Mouse (Mus musculus) kidney, adult 11 months (tissue): ENCODE measurements around the gene Dnajc10.

Source experiments
- DNase-seq: peaks from one replicate; pipeline ENCODE4 v3.0.0; 2022

Dnajc10 gene

DNA sequence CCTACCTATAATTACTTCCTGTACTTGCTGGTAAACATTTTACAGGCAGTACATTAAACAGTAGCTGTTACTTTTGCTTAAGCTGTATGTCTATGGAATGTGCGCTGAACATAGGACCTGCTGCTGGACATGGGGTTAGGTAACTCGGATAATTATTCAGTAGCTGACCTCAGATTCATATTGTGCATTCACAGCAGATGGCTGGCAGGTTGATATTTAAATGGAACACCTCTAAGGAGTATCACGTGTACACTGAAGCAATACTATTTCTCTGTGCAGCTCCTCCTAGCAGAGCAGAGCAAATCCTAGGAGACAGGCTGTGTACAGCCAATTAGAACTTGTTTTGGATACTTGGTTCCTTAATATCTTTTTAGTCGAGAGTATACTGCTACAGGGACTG lies 39.3 kb downstream of the Dnajc10 start:
- no peak for DNase-seq

DNA sequence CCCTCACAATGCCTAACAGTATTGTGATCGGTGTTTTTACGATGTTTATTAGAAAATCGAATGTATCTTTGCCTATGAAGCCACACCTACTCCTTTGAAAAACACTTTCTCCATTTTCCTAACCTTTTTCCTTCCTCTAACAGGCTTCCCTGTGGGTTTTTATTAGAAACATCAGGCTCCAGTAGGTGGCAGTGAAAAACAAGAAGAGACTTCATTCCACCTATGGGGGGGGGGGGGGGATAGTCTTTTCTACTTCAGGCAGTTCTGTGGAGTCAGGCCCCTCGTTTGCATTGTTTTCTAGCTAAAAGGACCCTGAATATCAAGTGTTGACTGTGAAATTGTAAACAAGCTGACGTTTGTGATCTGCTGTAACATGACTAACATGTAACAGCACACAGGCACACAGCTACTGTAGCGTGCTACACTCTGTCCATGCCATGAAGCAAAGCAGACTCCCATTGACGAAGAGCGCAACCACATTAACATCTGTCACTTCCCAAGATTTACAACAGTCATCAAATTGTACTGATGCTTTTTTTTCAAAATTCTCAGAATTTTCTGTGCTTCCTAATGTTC lies 41.5 kb downstream of the Dnajc10 start:
- DNase-seq = no peak

DNA sequence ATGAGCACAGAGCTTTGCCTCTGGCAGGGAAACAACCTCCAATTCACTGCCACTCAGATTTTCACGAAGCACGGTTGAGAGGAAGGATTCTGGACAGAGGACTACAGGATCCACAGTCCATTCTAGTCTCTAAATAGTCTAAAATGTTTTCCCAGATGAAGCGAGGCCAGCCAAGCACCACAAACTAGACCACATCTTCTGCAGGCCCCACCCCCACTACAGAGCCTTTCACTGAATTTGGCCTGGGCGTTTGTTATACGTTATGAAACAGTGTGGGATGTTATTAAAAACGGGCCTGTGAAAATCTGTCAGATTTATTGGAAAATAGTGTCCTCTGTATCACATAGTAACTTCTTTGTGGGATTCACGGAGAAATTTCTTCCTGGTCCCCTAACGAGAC lies 56.2 kb downstream of the Dnajc10 start:
- no peak for DNase-seq

DNA sequence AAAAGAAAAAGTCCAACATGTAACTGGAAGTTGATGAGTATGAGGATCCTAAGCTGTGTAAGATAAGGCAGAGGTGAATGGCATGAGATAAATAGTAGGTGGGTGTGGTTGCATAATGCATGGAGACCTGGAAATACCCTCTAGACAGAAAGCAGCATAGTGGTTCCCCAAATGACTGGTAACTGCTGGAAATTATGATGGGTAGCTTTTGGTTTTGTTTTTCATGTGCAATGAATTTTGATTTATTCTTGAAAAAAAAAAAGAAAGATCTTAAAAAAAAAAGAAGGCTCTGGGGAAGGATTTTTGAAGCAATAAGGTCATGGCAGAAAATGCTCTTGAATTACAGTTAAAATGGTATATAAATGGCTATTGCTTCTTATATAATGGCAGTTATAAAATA lies 59.6 kb downstream of the Dnajc10 start:
- DNase-seq = no peak

DNA sequence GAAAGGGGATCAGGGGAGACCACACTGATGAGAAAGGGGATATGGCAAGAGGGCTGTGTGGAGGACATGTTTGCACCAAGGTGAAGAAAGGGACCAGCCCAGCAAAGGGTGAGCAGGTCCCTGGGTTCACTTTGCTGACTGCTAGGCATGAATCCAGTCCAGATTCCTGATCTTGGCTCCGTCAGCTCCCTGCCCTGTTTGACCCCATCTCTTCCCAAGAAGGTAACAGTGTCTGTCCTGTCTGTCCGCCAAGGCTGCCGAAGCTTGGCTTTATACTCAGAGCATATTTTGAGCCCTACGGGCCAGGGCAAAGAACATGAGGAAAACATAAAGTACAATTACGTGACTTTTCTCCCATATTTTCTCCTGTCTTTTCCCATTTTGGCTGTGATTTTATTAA lies 64.6 kb downstream of the Dnajc10 start:
- DNase-seq = no peak

DNA sequence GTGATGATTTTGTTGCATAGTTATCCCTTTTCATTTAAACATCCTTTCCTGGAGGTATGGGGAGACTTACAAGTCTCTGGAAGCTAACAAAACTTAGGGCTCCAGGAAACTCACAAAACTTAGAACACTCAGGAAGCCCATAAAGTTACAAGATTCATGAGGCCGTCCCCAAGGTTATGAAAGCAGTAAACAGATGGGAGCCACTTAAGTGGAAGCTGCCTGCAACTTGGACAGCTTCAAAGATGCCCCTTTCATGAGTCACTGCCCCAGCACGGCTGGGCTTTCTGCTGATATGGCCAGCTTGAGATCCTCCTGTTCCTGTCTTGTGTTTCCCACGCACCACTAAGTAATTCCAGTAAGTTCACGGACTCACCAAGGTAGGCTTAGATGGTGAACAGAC lies 69.2 kb downstream of the Dnajc10 start:
- no peak for DNase-seq

GRCm38 (mm10) chr2:80386255-80386654 lies 71.0 kb downstream of the Dnajc10 start:
- no peak for DNase-seq

GRCm38 (mm10) chr2:80387668-80388067 lies 72.4 kb downstream of the Dnajc10 start:
- no peak for DNase-seq

DNA sequence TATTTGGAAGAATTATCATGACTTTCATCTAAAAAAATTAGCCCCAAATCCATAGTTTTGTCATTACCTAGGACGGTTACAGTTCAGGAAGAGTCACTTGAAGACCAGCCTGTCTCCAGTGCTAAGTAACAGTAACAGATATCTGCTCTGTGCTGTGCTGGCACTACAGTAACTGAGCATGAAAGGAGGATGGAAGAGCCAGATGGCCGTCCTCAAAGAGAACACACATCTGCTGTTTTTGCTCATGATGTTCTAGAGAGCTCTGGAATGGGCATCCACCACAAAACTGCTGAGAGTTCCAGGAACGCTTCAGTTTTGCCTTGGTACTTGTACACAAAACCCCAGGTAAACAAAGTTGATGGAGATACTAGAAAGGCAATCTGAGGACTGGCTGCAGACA lies 73.1 kb downstream of the Dnajc10 start:
- no peak for DNase-seq

GRCm38 (mm10) chr2:80396057-80396456 lies 80.8 kb downstream of the Dnajc10 start:
- DNase-seq = no peak

GRCm38 (mm10) chr2:80396864-80397263 lies 81.6 kb downstream of the Dnajc10 start:
- DNase-seq = no peak

GRCm38 (mm10) chr2:80398595-80399099 lies 83.4 kb downstream of the Dnajc10 start:
- no peak for DNase-seq
